Mouse (Mus musculus): ENCODE data around the gene Zfp57.
"Not testable (repeated sequence)": the region's sequence is repeated elsewhere in the genome, so short reads cannot be mapped to it uniquely, and the experiment has no call there.

Gene Zfp57

GRCm38 (mm10) chr17:37000863-37001262 is at the start of gene Zfp57:
Zfp57 (plus strand) TSS chr17:37001163.
- DNase-seq (ENCODE audit: low spot score) = no peak

GRCm38 (mm10) chr17:36952631-36953030 is 48.3 kb upstream of the Zfp57 start:
- no peak for DNase-seq (ENCODE audit: low spot score)

- no peak for DNase-seq (ENCODE audit: low spot score)
Measured at GRCm38 (mm10) chr17:36953062-36953461, 47.9 kb upstream of the Zfp57 start.

- peak; percentile 95 for DNase-seq (ENCODE audit: low spot score)
Measured at GRCm38 (mm10) chr17:36957999-36958743, 42.8 kb upstream of the Zfp57 start, which contains the start of the genes Znrd1 and Znrd1as. Znrd1 (minus strand) TSS chr17:36958559. Znrd1as (plus strand) TSS chr17:36958592.

- no peak for DNase-seq (ENCODE audit: low spot score)
Measured at GRCm38 (mm10) chr17:36958884-36959283, 42.1 kb upstream of the Zfp57 start.

- no peak for DNase-seq (ENCODE audit: low spot score)
Measured at GRCm38 (mm10) chr17:36961125-36961524, 39.8 kb upstream of the Zfp57 start.

- DNase-seq (ENCODE audit: low spot score) = no peak
Measured at GRCm38 (mm10) chr17:36966875-36967274, 34.1 kb upstream of the Zfp57 start.

- no peak for DNase-seq (ENCODE audit: low spot score)
Measured at GRCm38 (mm10) chr17:36970316-36970890, 30.6 kb upstream of the Zfp57 start.

GRCm38 (mm10) chr17:36971172-36971850 is 29.7 kb upstream of the Zfp57 start:
- DNase-seq (ENCODE audit: low spot score) = no peak

- DNase-seq (ENCODE audit: low spot score) = no peak
Measured at GRCm38 (mm10) chr17:36972791-36973190, 28.2 kb upstream of the Zfp57 start.

- no peak for DNase-seq (ENCODE audit: low spot score)
Measured at GRCm38 (mm10) chr17:36973271-36973787, 27.6 kb upstream of the Zfp57 start.

- DNase-seq (ENCODE audit: low spot score) = peak; percentile 62
Measured at GRCm38 (mm10) chr17:36981221-36981813, 19.6 kb upstream of the Zfp57 start, which contains the start of gene 2410137M14Rik. 2410137M14Rik (minus strand) TSS chr17:36981237.

- peak; percentile 86 for DNase-seq (ENCODE audit: low spot score)
Measured at GRCm38 (mm10) chr17:36981845-36982244, 19.1 kb upstream of the Zfp57 start.

- DNase-seq (ENCODE audit: low spot score) = peak; percentile 69
Measured at GRCm38 (mm10) chr17:36982253-36983155, 18.5 kb upstream of the Zfp57 start.

GRCm38 (mm10) chr17:36988475-36988874 is 12.5 kb upstream of the Zfp57 start:
- DNase-seq (ENCODE audit: low spot score) = no peak

GRCm38 (mm10) chr17:36989437-36989836 is 11.5 kb upstream of the Zfp57 start, which contains the start of gene H2-M5:
H2-M5 (minus strand) TSS chr17:36989537.
- no peak for DNase-seq (ENCODE audit: low spot score)

- DNase-seq (ENCODE audit: low spot score) = not testable (repeated sequence)
Measured at GRCm38 (mm10) chr17:36990630-36991029, 10.3 kb upstream of the Zfp57 start.

- no peak for DNase-seq (ENCODE audit: low spot score)
Measured at GRCm38 (mm10) chr17:36992336-36993104, 8.4 kb upstream of the Zfp57 start.

- no peak for DNase-seq (ENCODE audit: low spot score)
Measured at GRCm38 (mm10) chr17:36993770-36994325, 7.1 kb upstream of the Zfp57 start.

- no peak for DNase-seq (ENCODE audit: low spot score)
Measured at GRCm38 (mm10) chr17:36994528-36994927, 6.4 kb upstream of the Zfp57 start.
